Mouse (Mus musculus) G1E (cell line): ENCODE data around the gene Map4k3.

Source experiments
- CTCF ChIP-seq: IDR thresholded peaks from 2 replicates; pipeline ENCODE4 v1.5.1; 2012; ENCODE audit warnings: low read depth, low read length, inconsistent platforms, mixed read lengths
- GATA1 ChIP-seq: IDR thresholded peaks from 2 replicates; pipeline ENCODE4 v1.6.1; 2012; ENCODE audit warnings: borderline replicate concordance, low read length, inconsistent platforms, mixed read lengths

GRCm38 (mm10) chr17:80729825-80730224, 1.5 kb upstream of the Map4k3 start:
- TF ChIP-seq GATA1 (no peak), CTCF (no peak)
